Mouse (Mus musculus) kidney, embryonic 16.5 days (tissue): Measurements from ENCODE around the gene Pglyrp4. TPM values are rescaled to one million over a fixed set of nuclear protein-coding genes. Genes with fewer than 3 reads are reported as not detected.

Experiments used
- ATAC-seq: fragments of 200-750 bp; cut with Nextera tagmentation; 2 replicates; pipeline ENCODE4 v1.8.0; 2017; ENCODE audit warnings: moderate TSS enrichment; ENCODE audit not compliant: low FRiP score, low TSS enrichment
- H3K27ac ChIP-seq: fragments of 300-500 bp; sonication (generic); 2 replicates; pipeline ENCODE4 v1.5.1; 2014; ENCODE audit warnings: low read length
- H3K27me3 ChIP-seq: fragments of 300-500 bp; sonication (generic); 2 replicates; pipeline ENCODE4 v1.6.1; 2014; ENCODE audit warnings: low read length, control low read depth, mixed read lengths; ENCODE audit not compliant: insufficient read depth
- H3K36me3 ChIP-seq: fragments of 300-500 bp; sonication (generic); 2 replicates; pipeline ENCODE4 v1.6.1; 2014; ENCODE audit warnings: low read length, control low read depth, mixed read lengths; ENCODE audit not compliant: insufficient read depth
- H3K4me1 ChIP-seq: fragments of 300-500 bp; sonication (generic); 2 replicates; pipeline ENCODE4 v1.6.1; 2014; ENCODE audit warnings: low read length, control low read depth, mixed read lengths; ENCODE audit not compliant: insufficient read depth
- H3K4me2 ChIP-seq: fragments of 300-500 bp; sonication (generic); replicated peaks from 2 replicates; pipeline ENCODE4 v1.6.1; 2014; ENCODE audit warnings: low read depth, low read length
- H3K4me3 ChIP-seq: fragments of 300-500 bp; sonication (generic); 2 replicates; pipeline ENCODE4 v1.5.1; 2014; ENCODE audit warnings: mild to moderate bottlenecking, low read length
- H3K9ac ChIP-seq: fragments of 300-500 bp; sonication (generic); replicated peaks from 2 replicates; pipeline ENCODE4 v1.6.1; 2014; ENCODE audit warnings: low read length
- H3K9me3 ChIP-seq: fragments of 300-500 bp; sonication (generic); 2 replicates; pipeline ENCODE4 v1.6.1; 2016; ENCODE audit warnings: low read length, control low read depth
- WGBS: fragments of 180-500 bp; shearing (Covaris S2); extraction: QIAGEN DNeasy Blood & Tissue Kit; methylation state at CpG from one replicate; pipeline ENCODE4 v1.1.7; 2014; 5-methylcytosine and 5-hydroxymethylcytosine counted together
- polyA plus RNA-seq: library from polyadenylated mRNA; unstranded; fragments of >200 nt; fragmentation: Nextera tagmentation; extraction: Ambion mirVana; gene quantifications from 2 replicates; pipeline ENCODE4 v1.2.1, GENCODE M21; 2015

Gene Pglyrp4
- polyA plus RNA-seq, result not detected in 2 replicates

DNA sequence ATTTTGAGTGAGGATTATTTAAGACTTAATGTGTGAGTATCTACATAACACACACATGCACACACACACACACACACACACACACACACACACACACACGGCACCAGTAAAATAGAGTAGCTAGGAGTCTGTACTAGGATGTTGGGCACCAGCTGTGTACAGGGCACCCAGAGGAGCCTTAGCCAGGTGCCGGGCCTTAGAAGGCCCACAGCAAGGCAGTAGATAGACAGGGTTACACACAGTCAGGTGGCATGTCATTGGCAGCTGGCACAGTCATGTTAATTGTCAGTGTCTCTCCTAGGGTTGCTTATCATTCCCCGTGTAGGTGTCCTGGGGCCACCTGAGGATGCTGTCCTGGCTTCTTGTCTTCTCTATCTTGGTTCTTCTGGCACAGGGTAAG, at the start of gene Pglyrp4:
Pglyrp4 (plus strand) TSS at position 301 of the 400 bp plus-strand sequence.
- Histone ChIP-seq H3K27ac (no peak within 1 kb of the TSS), H3K9me3 (no peaks in the 10 kb centered on the region), H3K27me3 (no peaks in the 10 kb centered on the region), H3K4me3 (no peak within 1 kb of the TSS), H3K9ac (no peak within 1 kb of the TSS), H3K36me3 (no peaks in the 10 kb centered on the region), H3K4me1 (no peaks in the 10 kb centered on the region), H3K4me2 (no peak within 1 kb of the TSS)
- WGBS, result 90% methylated on average over 3 of the region's 3 CpGs
- ATAC-seq, result no peak

- no peaks in the 10 kb centered on the region for H3K27me3 ChIP-seq
- no peak overlapping the region for H3K4me2 ChIP-seq
- no peak overlapping the region for H3K27ac ChIP-seq
- H3K36me3 ChIP-seq, result no peaks in the 10 kb centered on the region
- H3K9ac ChIP-seq, result no peak overlapping the region
- no peak overlapping the region for H3K4me3 ChIP-seq
- H3K9me3 ChIP-seq, result no peaks in the 10 kb centered on the region
- no peaks in the 10 kb centered on the region for H3K4me1 ChIP-seq
- ATAC-seq, result no peak
- WGBS, result 67% methylated on average over 3 of the region's 3 CpGs
These were observed 48.0 kb upstream of the Pglyrp4 start for GRCm38 (mm10) chr3:90678656-90679055.

DNA sequence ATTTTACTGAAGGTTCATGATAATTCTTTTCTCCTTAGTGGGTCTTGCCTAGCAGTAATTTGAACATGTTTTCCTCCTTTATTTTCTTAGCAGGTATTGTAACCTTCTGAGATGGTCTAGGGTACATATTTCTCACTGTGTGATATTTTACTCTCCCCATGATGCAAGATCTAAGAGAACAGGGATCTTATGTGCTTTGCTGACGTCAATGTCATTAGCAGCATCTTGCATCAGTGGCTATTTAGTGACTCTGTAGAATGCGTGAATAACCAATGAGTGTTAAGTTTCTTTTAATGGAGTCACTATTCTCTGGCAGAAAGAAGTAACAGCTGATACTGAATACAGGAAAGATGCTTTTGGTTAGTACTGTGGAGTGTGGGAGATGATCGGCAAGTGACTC, 42.8 kb upstream of the Pglyrp4 start:
- Histone ChIP-seq H3K27ac (no peak overlapping the region), H3K27me3 (no peaks in the 10 kb centered on the region), H3K4me3 (no peak overlapping the region), H3K36me3 (no peaks in the 10 kb centered on the region), H3K4me2 (no peak overlapping the region), H3K9me3 (no peaks in the 10 kb centered on the region), H3K4me1 (no peaks in the 10 kb centered on the region), H3K9ac (no peak overlapping the region)
- WGBS, result 87% methylated on average over 3 of the region's 3 CpGs
- no peak for ATAC-seq

GRCm38 (mm10) chr3:90686835-90687234, 39.9 kb upstream of the Pglyrp4 start:
- no peaks in the 10 kb centered on the region for H3K36me3 ChIP-seq
- ATAC-seq, result no peak

GRCm38 (mm10) chr3:90693496-90693895, 33.2 kb upstream of the Pglyrp4 start:
- no peak for ATAC-seq
- no peak overlapping the region for H3K27ac ChIP-seq
- H3K27me3 ChIP-seq, result no peaks in the 10 kb centered on the region
- H3K4me2 ChIP-seq, result no peak overlapping the region
- 78% methylated on average over 2 of the region's 2 CpGs for WGBS
- H3K4me1 ChIP-seq, result no peaks in the 10 kb centered on the region
- no peaks in the 10 kb centered on the region for H3K9me3 ChIP-seq
- no peak overlapping the region for H3K9ac ChIP-seq
- H3K4me3 ChIP-seq, result no peak overlapping the region
- H3K36me3 ChIP-seq, result no peaks in the 10 kb centered on the region

More at GRCm38 (mm10) chr3:90686835-90687234, 39.9 kb upstream of the Pglyrp4 start:
- Histone ChIP-seq H3K9me3 (no peaks in the 10 kb centered on the region), H3K27ac (no peak overlapping the region), H3K4me3 (no peak overlapping the region), H3K4me1 (no peaks in the 10 kb centered on the region), H3K27me3 (no peaks in the 10 kb centered on the region), H3K9ac (no peak overlapping the region), H3K4me2 (no peak overlapping the region)
- 92% methylated on average over 2 of the region's 2 CpGs for WGBS

DNA sequence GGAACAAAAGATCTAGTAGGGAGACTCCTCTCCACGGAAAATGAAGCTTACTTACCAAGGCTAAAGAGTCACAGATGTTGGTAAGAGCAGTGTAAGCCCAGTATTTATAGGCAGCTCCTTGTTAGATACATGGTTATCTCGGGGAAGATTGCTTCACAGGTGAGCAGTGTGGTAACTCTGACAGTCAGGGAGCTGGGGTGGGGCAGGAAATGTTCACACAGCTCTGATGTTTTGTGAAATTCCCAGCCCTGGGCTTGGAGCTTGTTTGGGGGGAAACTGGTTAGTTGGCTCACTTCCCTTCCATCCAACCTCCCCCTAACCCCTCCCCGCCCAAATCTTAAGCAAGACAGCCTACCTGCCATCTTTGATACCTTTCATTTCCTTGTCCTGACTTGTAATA, 31.1 kb upstream of the Pglyrp4 start, which contains the start of gene S100a9:
S100a9 (minus strand) TSS at position 109 of the 400 bp plus-strand sequence.
- 77% methylated on average over 3 of the region's 3 CpGs for WGBS

GRCm38 (mm10) chr3:90702244-90702643, 24.5 kb upstream of the Pglyrp4 start:
- no peaks in the 10 kb centered on the region for H3K9me3 ChIP-seq
- no peak for ATAC-seq
- H3K9ac ChIP-seq, result no peak overlapping the region
- H3K4me2 ChIP-seq, result no peak overlapping the region
- H3K4me1 ChIP-seq, result no peaks in the 10 kb centered on the region
- no peaks in the 10 kb centered on the region for H3K36me3 ChIP-seq
- WGBS, result 85% methylated on average over 2 of the region's 2 CpGs
- no peaks in the 10 kb centered on the region for H3K27me3 ChIP-seq
- H3K4me3 ChIP-seq, result no peak overlapping the region
- no peak overlapping the region for H3K27ac ChIP-seq

More for the DNA sequence above, 31.1 kb upstream of the Pglyrp4 start, which contains the start of gene S100a9:
- Histone ChIP-seq H3K4me3 (no peak within 1 kb of the TSS), H3K4me1 (no peaks in the 10 kb centered on the region), H3K9ac (no peak within 1 kb of the TSS), H3K36me3 (no peaks in the 10 kb centered on the region), H3K4me2 (no peak within 1 kb of the TSS), H3K9me3 (no peaks in the 10 kb centered on the region), H3K27me3 (no peaks in the 10 kb centered on the region), H3K27ac (no peak within 1 kb of the TSS)
- ATAC-seq, result no peak

DNA sequence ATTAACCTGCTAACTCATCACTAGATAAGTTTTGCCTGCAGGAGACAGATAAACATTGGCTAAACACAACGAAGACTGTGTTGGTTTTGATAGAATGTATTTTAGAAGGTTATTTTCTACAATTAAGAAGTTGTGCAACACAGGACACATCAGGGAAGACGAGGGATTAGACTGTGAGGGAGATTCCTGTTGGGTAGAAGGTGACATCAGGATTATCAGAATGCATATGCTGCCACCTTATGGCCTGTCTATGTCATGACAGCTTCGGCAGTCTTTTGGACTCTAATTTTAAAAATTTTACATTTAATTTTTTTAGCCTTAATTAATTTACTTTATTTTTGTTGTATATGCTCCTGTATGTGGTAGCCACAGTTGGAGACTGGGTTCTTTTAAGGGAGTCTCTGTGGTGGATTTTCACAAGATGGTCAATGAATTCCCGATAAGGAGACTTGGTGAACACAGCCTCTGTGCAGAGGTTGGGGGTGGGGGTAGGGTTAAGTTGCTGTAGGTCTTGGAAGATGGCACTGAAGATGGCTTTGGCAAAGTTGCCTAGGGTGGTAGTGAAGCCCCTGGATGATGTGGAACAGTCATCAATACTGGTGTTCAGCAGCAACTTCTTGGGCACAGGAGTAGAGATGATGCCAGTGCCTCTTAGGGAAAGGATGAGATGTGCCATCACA, 18.0 kb upstream of the Pglyrp4 start:
- Histone ChIP-seq H3K4me1 (no peaks in the 10 kb centered on the region), H3K36me3 (no peaks in the 10 kb centered on the region), H3K27ac (no peak overlapping the region), H3K27me3 (no peaks in the 10 kb centered on the region), H3K4me2 (no peak overlapping the region), H3K9me3 (no peaks in the 10 kb centered on the region), H3K9ac (no peak overlapping the region), H3K4me3 (no peak overlapping the region)
- WGBS, result 22% methylated on average over 4 of the region's 4 CpGs
- ATAC-seq, result peak; percentile 64; the same call in 1 of the 2 replicates

- Histone ChIP-seq H3K4me1 (no peaks in the 10 kb centered on the region), H3K9ac (no peak overlapping the region), H3K36me3 (no peaks in the 10 kb centered on the region), H3K9me3 (no peaks in the 10 kb centered on the region), H3K4me3 (no peak overlapping the region), H3K27ac (no peak overlapping the region), H3K4me2 (no peak overlapping the region), H3K27me3 (no peaks in the 10 kb centered on the region)
- 45% methylated on average over 12 of the region's 12 CpGs for WGBS
- peak; percentile 71 for ATAC-seq
These were observed 16.9 kb upstream of the Pglyrp4 start for GRCm38 (mm10) chr3:90709591-90710460.

- Histone ChIP-seq H3K4me2 (no peak overlapping the region), H3K27me3 (no peaks in the 10 kb centered on the region), H3K36me3 (no peaks in the 10 kb centered on the region), H3K9ac (no peak overlapping the region), H3K4me3 (no peak overlapping the region), H3K27ac (no peak overlapping the region), H3K4me1 (no peaks in the 10 kb centered on the region), H3K9me3 (no peaks in the 10 kb centered on the region)
- ATAC-seq, result no peak
- 97% methylated on average over 1 of the region's 1 CpGs for WGBS
These were observed 23.0 kb downstream of the Pglyrp4 start for GRCm38 (mm10) chr3:90749658-90750057.
